Mouse (Mus musculus) G1E (cell line): Measurements from ENCODE around the gene Zc3h12d.

ENCODE experiments used
- CTCF ChIP-seq: IDR thresholded peaks from 2 replicates; pipeline ENCODE4 v1.5.1; 2012; ENCODE audit warnings: low read depth, low read length, inconsistent platforms, mixed read lengths
- GATA1 ChIP-seq: IDR thresholded peaks from 2 replicates; pipeline ENCODE4 v1.6.1; 2012; ENCODE audit warnings: borderline replicate concordance, low read length, inconsistent platforms, mixed read lengths
- GATA2 ChIP-seq: IDR thresholded peaks from 2 replicates; pipeline ENCODE4 v1.6.1; 2012; ENCODE audit warnings: low read depth, low read length, inconsistent platforms, borderline replicate concordance
- POLR2AphosphoS5 ChIP-seq: IDR thresholded peaks from 2 replicates; pipeline ENCODE4 v1.6.1; 2012; ENCODE audit warnings: low read depth, low read length, inconsistent platforms; ENCODE audit not compliant: insufficient replicate concordance
- TAL1 ChIP-seq: conservative IDR thresholded peaks from 2 replicates; pipeline ENCODE4 v1.6.1; 2012; ENCODE audit warnings: low read depth, low read length, inconsistent platforms, mixed read lengths

GRCm38 (mm10) chr10:7819603-7820002 is 12.7 kb upstream of the Zc3h12d start:
- TF ChIP-seq GATA1 (no peak), CTCF (no peak), TAL1 (no peak), POLR2AphosphoS5 (no peak), GATA2 (no peak)
